Mouse (Mus musculus): ENCODE measurements around the gene Emc9. TPM values are rescaled to one million over a fixed set of nuclear protein-coding genes. Genes with fewer than 3 reads are reported as not detected.
A peak's percentile ranks its signal among the peaks of the same experiment; 100 is the strongest.

Emc9 gene
- polyA plus RNA-seq, 1 experiment: 22.3 TPM

- TF ChIP-seq GATA1 (IDR thresholded peaks at IDR 0.05; ENCODE audit: low read length): no peak
Measured at GRCm38 (mm10) chr14:55598521-55599390, 13.7 kb upstream of the Emc9 start.

GRCm38 (mm10) chr14:55596036-55596690 is 11.1 kb upstream of the Emc9 start:
- TF ChIP-seq GATA1 (IDR thresholded peaks at IDR 0.05; ENCODE audit: low read length): no peak

- TF ChIP-seq GATA1 (IDR thresholded peaks at IDR 0.05; ENCODE audit: low read length): no peak
Measured at GRCm38 (mm10) chr14:55592226-55592625, 7.1 kb upstream of the Emc9 start.

- TF ChIP-seq GATA1 (IDR thresholded peaks at IDR 0.05; ENCODE audit: low read length): no peak
Measured at GRCm38 (mm10) chr14:55591331-55591891, 6.3 kb upstream of the Emc9 start, which contains the start of gene Rnf31. Gene Rnf31, plus strand, starts transcription at chr14:55591708.

GRCm38 (mm10) chr14:55590748-55591330 is 5.7 kb upstream of the Emc9 start, which contains the start of gene Psme2:
Gene Psme2, minus strand, starts transcription at chr14:55591113.
- TF ChIP-seq GATA1 (IDR thresholded peaks at IDR 0.05; ENCODE audit: low read length): no peak

- TF ChIP-seq GATA1 (IDR thresholded peaks at IDR 0.05; ENCODE audit: low read length): no peak
Measured at GRCm38 (mm10) chr14:55589771-55590448, 4.8 kb upstream of the Emc9 start.

GRCm38 (mm10) chr14:55589271-55589670 is 4.2 kb upstream of the Emc9 start:
- TF ChIP-seq GATA1 (IDR thresholded peaks at IDR 0.05; ENCODE audit: low read length): no peak

GRCm38 (mm10) chr14:55586149-55586548 is 1.0 kb upstream of the Emc9 start:
- TF ChIP-seq GATA1 (IDR thresholded peaks at IDR 0.05; ENCODE audit: low read length): peak; percentile 86

- no peak for TF ChIP-seq GATA1 (IDR thresholded peaks at IDR 0.05; ENCODE audit: low read length)
Measured at GRCm38 (mm10) chr14:55585566-55585960, 461 bp upstream of the Emc9 start.

GRCm38 (mm10) chr14:55584303-55584701 is 800 bp downstream of the Emc9 start:
- TF ChIP-seq GATA1 (IDR thresholded peaks at IDR 0.05; ENCODE audit: low read length): no peak

- no peak for TF ChIP-seq GATA1 (IDR thresholded peaks at IDR 0.05; ENCODE audit: low read length)
Measured at GRCm38 (mm10) chr14:55581981-55582681, 3.0 kb downstream of the Emc9 start.

- no peak for TF ChIP-seq GATA1 (IDR thresholded peaks at IDR 0.05; ENCODE audit: low read length)
Measured at GRCm38 (mm10) chr14:55580731-55581130, 4.4 kb downstream of the Emc9 start.

GRCm38 (mm10) chr14:55579511-55580496 is 5.3 kb downstream of the Emc9 start:
- TF ChIP-seq GATA1 (IDR thresholded peaks at IDR 0.05; ENCODE audit: low read length): no peak
